Mouse (Mus musculus) left cerebral cortex, adult 8-10 months (tissue): ENCODE results near the gene Ccnyl1. TPM values are rescaled to one million over a fixed set of nuclear protein-coding genes. Genes with fewer than 3 reads are reported as not detected.
A peak's percentile ranks its signal among the peaks of the same experiment; 100 is the strongest.

Source experiments
- DNase-seq, 2 experiments: peaks; one replicate each; pipeline ENCODE4 v3.0.0; 2022; ENCODE audit warnings: low spot score in 2 of 2
- total RNA-seq, 4 experiments: library from RNA; stranded (reverse); gene quantifications; 2 replicates each; pipeline ENCODE4 v1.2.4; 2022

The Ccnyl1 gene
- total RNA-seq, 4 experiments from 2014 or later: 16.3 to 21.0 (median 19.7) TPM

GRCm38 (mm10) chr1:64701780-64702179 is 11.5 kb downstream of the Ccnyl1 start:
- no peak for DNase-seq

GRCm38 (mm10) chr1:64705230-64705629 is 15.0 kb downstream of the Ccnyl1 start:
- DNase-seq: peak in 1 of 2 experiments; percentile 36

GRCm38 (mm10) chr1:64706610-64707009 is 16.4 kb downstream of the Ccnyl1 start:
- no peak for DNase-seq

GRCm38 (mm10) chr1:64709891-64710290 is 19.6 kb downstream of the Ccnyl1 start:
- no peak for DNase-seq

- no peak for DNase-seq
Observed at GRCm38 (mm10) chr1:64712006-64712760, 21.9 kb downstream of the Ccnyl1 start.

- DNase-seq: no peak
Observed at GRCm38 (mm10) chr1:64715458-64715857, 25.2 kb downstream of the Ccnyl1 start.

- DNase-seq: peak in 1 of 2 experiments; percentile 32
Observed at GRCm38 (mm10) chr1:64716589-64717304, 26.5 kb downstream of the Ccnyl1 start.

GRCm38 (mm10) chr1:64717504-64717903 is 27.2 kb downstream of the Ccnyl1 start:
- DNase-seq: no peak

GRCm38 (mm10) chr1:64721034-64721587 is 30.9 kb downstream of the Ccnyl1 start:
- no peak for DNase-seq

GRCm38 (mm10) chr1:64730046-64730445 is 39.8 kb downstream of the Ccnyl1 start:
- DNase-seq: no peak

GRCm38 (mm10) chr1:64731341-64732020 is 41.2 kb downstream of the Ccnyl1 start:
- no peak for DNase-seq

- no peak for DNase-seq
Observed at GRCm38 (mm10) chr1:64732161-64732560, 41.9 kb downstream of the Ccnyl1 start.

- no peak for DNase-seq
Observed at GRCm38 (mm10) chr1:64732637-64733200, 42.5 kb downstream of the Ccnyl1 start.

GRCm38 (mm10) chr1:64733453-64734245 is 43.4 kb downstream of the Ccnyl1 start:
- DNase-seq: no peak

- no peak for DNase-seq
Observed at GRCm38 (mm10) chr1:64734771-64735750, 44.8 kb downstream of the Ccnyl1 start.

GRCm38 (mm10) chr1:64735781-64736680 is 45.8 kb downstream of the Ccnyl1 start:
- DNase-seq: no peak

GRCm38 (mm10) chr1:64736681-64737501 is 46.6 kb downstream of the Ccnyl1 start:
- DNase-seq: no peak
